Mouse (Mus musculus) neural tube, embryonic 12.5 days (tissue): Measurements from ENCODE around the gene Anxa2. TPM values are rescaled to one million over a fixed set of nuclear protein-coding genes. Genes with fewer than 3 reads are reported as not detected.

Experiments
- microRNA-seq: library from miRNA; unstranded; fragments of <30 nt; microRNA quantifications from one replicate; pipeline ENCODE4, GENCODE M21; 2017
- polyA plus RNA-seq: library from polyadenylated mRNA; unstranded; fragments of >200 nt; fragmentation: Nextera tagmentation; extraction: Ambion mirVana; gene quantifications from 2 replicates; pipeline ENCODE4 v1.2.1, GENCODE M21; 2016

Gene Anxa2
- polyA plus RNA-seq, 1 experiment from 2014 or later, result 228 TPM

Small RNA genes within 50 kb of the gene (microRNA-seq; reads per million reads assigned to microRNA genes)
- 1.1 reads per million for gene Mir3109

Other genes starting within 250 kb of the Anxa2 start
- gene Ice2, start 55.7 kb upstream of the Anxa2 start, polyA plus RNA-seq, result 17.5 and 18.1 TPM in 2 replicates